Mouse (Mus musculus) kidney, postnatal 36 days (tissue): ENCODE data around the gene Dab1.
A peak's percentile ranks its signal among the peaks of the same experiment; 100 is the strongest.

ENCODE experiments used
- DNase-seq, 2 experiments: peaks; one replicate each; pipeline ENCODE4 v3.0.0; 2021 to 2022; ENCODE audit warnings: mixed read lengths in 2 of 2

The Dab1 gene

GRCm38 (mm10) chr4:104275260-104275659 lies 656.1 kb downstream of the Dab1 start:
- no peak for DNase-seq

GRCm38 (mm10) chr4:104276916-104277315 lies 657.8 kb downstream of the Dab1 start:
- DNase-seq, result no peak

GRCm38 (mm10) chr4:104281518-104281917 lies 662.4 kb downstream of the Dab1 start:
- DNase-seq, result no peak

- DNase-seq, result no peak
Observed at GRCm38 (mm10) chr4:104283906-104284305, 664.7 kb downstream of the Dab1 start.

- DNase-seq, result no peak
Observed at GRCm38 (mm10) chr4:104288401-104288800, 669.2 kb downstream of the Dab1 start.

GRCm38 (mm10) chr4:104301764-104302163 lies 682.6 kb downstream of the Dab1 start:
- DNase-seq, result no peak

GRCm38 (mm10) chr4:104302996-104303652 lies 684.0 kb downstream of the Dab1 start:
- DNase-seq, result no peak

GRCm38 (mm10) chr4:104307781-104308180 lies 688.6 kb downstream of the Dab1 start:
- DNase-seq, result no peak

- no peak for DNase-seq
Observed at GRCm38 (mm10) chr4:104326221-104326620, 707.1 kb downstream of the Dab1 start.

GRCm38 (mm10) chr4:104331896-104332295 lies 712.7 kb downstream of the Dab1 start:
- no peak for DNase-seq

GRCm38 (mm10) chr4:104332399-104332798 lies 713.2 kb downstream of the Dab1 start:
- DNase-seq, result no peak

- DNase-seq, result no peak
Observed at GRCm38 (mm10) chr4:104337279-104337678, 718.1 kb downstream of the Dab1 start.

GRCm38 (mm10) chr4:104338382-104338781 lies 719.2 kb downstream of the Dab1 start:
- DNase-seq, result no peak

GRCm38 (mm10) chr4:104361345-104361744 lies 742.2 kb downstream of the Dab1 start:
- peak; percentile 22 to 24 for DNase-seq

GRCm38 (mm10) chr4:104366491-104366890 lies 747.3 kb downstream of the Dab1 start:
- no peak for DNase-seq

- peak; percentile 81 to 90 for DNase-seq
Observed at GRCm38 (mm10) chr4:104366894-104367740, 748.0 kb downstream of the Dab1 start.

GRCm38 (mm10) chr4:104367741-104368411 lies 748.7 kb downstream of the Dab1 start:
- peak in 1 of 2 experiments; percentile 24 for DNase-seq

GRCm38 (mm10) chr4:104368561-104369021 lies 749.4 kb downstream of the Dab1 start:
- peak in 1 of 2 experiments; percentile 61 for DNase-seq

- no peak for DNase-seq
Observed at GRCm38 (mm10) chr4:104369091-104369490, 749.9 kb downstream of the Dab1 start.

- no peak for DNase-seq
Observed at GRCm38 (mm10) chr4:104371136-104371535, 752.0 kb downstream of the Dab1 start.

- DNase-seq, result no peak
Observed at GRCm38 (mm10) chr4:104374191-104374590, 755.0 kb downstream of the Dab1 start.

- DNase-seq, result peak in 1 of 2 experiments; percentile 16
Observed at GRCm38 (mm10) chr4:104384704-104385103, 765.5 kb downstream of the Dab1 start.

GRCm38 (mm10) chr4:104385272-104385671 lies 766.1 kb downstream of the Dab1 start:
- peak; percentile 60 to 83 for DNase-seq
